In genomic region chr9:114394677-114395076, GRCm38 (mm10) we compare ENCODE assay signal across 21 mouse cellular contexts. TPM values are rescaled to one million over a fixed set of nuclear protein-coding genes. Genes with fewer than 3 reads are reported as not detected.
DNase-seq lines count a peak whose midpoint lies in the region; ATAC-seq and TF ChIP-seq lines count a peak whose summit lies in the region.
"Had no signal": no experiment of that assay in that cellular context is flagged by ENCODE, and none has a peak within 500 bp of the region (broad histone marks: within the 10 kb centered on the region; RNA-seq: fewer than 3 reads in every experiment).

No protein-coding gene starts in this region.

- no peak overlapping the region for H3K4me3 ChIP-seq in intestine, embryonic 16.5 days (ENCODE audit: low read length)
- H3K4me3 ChIP-seq in intestine, embryonic 15.5 days (replicated peaks), result no peak overlapping the region
- H3K4me3 ChIP-seq in lung, postnatal 0 days (ENCODE audit: low read depth, low read length), result no peak overlapping the region
- no peak overlapping the region for H3K4me3 ChIP-seq in midbrain, postnatal 0 days (ENCODE audit: low read depth, low read length)
- H3K4me3 ChIP-seq: forebrain, embryonic 10.5 days; heart, adult 2 months; hindbrain, embryonic 13.5 days; layer of hippocampus, adult 2 months; limb, embryonic 13.5 days; midbrain, embryonic 13.5 days had no signal

- TF ChIP-seq EP300 in lung, postnatal 0 days (IDR thresholded peaks at IDR 0.05), result no peak

- ATAC-seq in intestine, embryonic 16.5 days, result 0 out of 2 replicates have a peak, but pooled peaks have one; percentile 21
- ATAC-seq in intestine, embryonic 15.5 days, result no peak
- ATAC-seq in lung, postnatal 0 days, result no peak
- ATAC-seq in midbrain, postnatal 0 days (ENCODE audit: low FRiP score), result no peak
- ATAC-seq: CD4-positive, CD25-positive, alpha-beta regulatory T cell, adult 4 months; forebrain, postnatal 0 days; midbrain, embryonic 13.5 days had no signal

- TF ChIP-seq CTCF in lung, postnatal 0 days (IDR thresholded peaks at IDR 0.05), result no peak
- no peak for TF ChIP-seq CTCF in midbrain, postnatal 0 days (IDR thresholded peaks at IDR 0.05)

- peaks cover 2% of the 10 kb centered on the region; the same call in 1 of the 2 replicates for H3K4me1 ChIP-seq in intestine, embryonic 16.5 days (ENCODE audit: control insufficient read depth, insufficient read depth, low read length)
- 0 out of 2 replicates have a peak, but pooled peaks cover 5% of the 10 kb centered on the region for H3K4me1 ChIP-seq in intestine, embryonic 15.5 days (replicated peaks)
- no peaks in the 10 kb centered on the region for H3K4me1 ChIP-seq in lung, postnatal 0 days (ENCODE audit: insufficient read depth, low read depth, low read length)
- no peaks in the 10 kb centered on the region for H3K4me1 ChIP-seq in midbrain, postnatal 0 days (ENCODE audit: insufficient read depth, low read length)

- H3K36me3 ChIP-seq in intestine, embryonic 16.5 days (ENCODE audit: control insufficient read depth, insufficient read depth, low read length), result no peaks in the 10 kb centered on the region
- H3K36me3 ChIP-seq in intestine, embryonic 15.5 days, result no peaks in the 10 kb centered on the region
- H3K36me3 ChIP-seq in lung, postnatal 0 days (ENCODE audit: insufficient read depth, low read length), result no peaks in the 10 kb centered on the region
- no peaks in the 10 kb centered on the region for H3K36me3 ChIP-seq in midbrain, postnatal 0 days (ENCODE audit: insufficient read depth, low read length)
- H3K36me3 ChIP-seq: forebrain, embryonic 10.5 days; hindbrain, embryonic 13.5 days; limb, embryonic 13.5 days; midbrain, embryonic 13.5 days had no signal

- peak overlapping the region; percentile 63 for H3K27ac ChIP-seq in intestine, embryonic 16.5 days (ENCODE audit: low read length)
- H3K27ac ChIP-seq in intestine, embryonic 15.5 days, result no peak overlapping the region
- no peak overlapping the region for H3K27ac ChIP-seq in lung, postnatal 0 days (ENCODE audit: low read length)
- H3K27ac ChIP-seq in midbrain, postnatal 0 days (ENCODE audit: low read depth, low read length), result no peak overlapping the region
- H3K27ac ChIP-seq: forebrain, embryonic 10.5 days; heart, adult 2 months; hindbrain, embryonic 13.5 days; layer of hippocampus, adult 2 months; limb, embryonic 13.5 days; midbrain, embryonic 13.5 days; stomach, postnatal 0 days had no signal

- intact Hi-C loops in left cerebral cortex, postnatal 4 days (cut with DNase I), result no loop called here
- intact Hi-C loops in gastrocnemius, postnatal 36 days (cut with DNase I), result no loop called here

- H3K9ac ChIP-seq in intestine, embryonic 16.5 days (ENCODE audit: low read depth, low read length), result no peak overlapping the region
- no peak overlapping the region for H3K9ac ChIP-seq in intestine, embryonic 15.5 days
- H3K9ac ChIP-seq in lung, postnatal 0 days (replicated peaks; ENCODE audit: low read depth), result no peak overlapping the region
- H3K9ac ChIP-seq in midbrain, postnatal 0 days (replicated peaks; ENCODE audit: low read length, poor library complexity, severe bottlenecking), result no peak overlapping the region
- H3K9ac ChIP-seq: forebrain, postnatal 0 days; hindbrain, embryonic 13.5 days; limb, embryonic 13.5 days; midbrain, embryonic 13.5 days had no signal

- H3K9me3 ChIP-seq in intestine, embryonic 16.5 days (ENCODE audit: control insufficient read depth, low read length), result no peaks in the 10 kb centered on the region
- H3K9me3 ChIP-seq in intestine, embryonic 15.5 days, result no peaks in the 10 kb centered on the region
- no peaks in the 10 kb centered on the region for H3K9me3 ChIP-seq in lung, postnatal 0 days (ENCODE audit: low read length)
- H3K9me3 ChIP-seq in midbrain, postnatal 0 days (ENCODE audit: low read length), result no peaks in the 10 kb centered on the region
- H3K9me3 ChIP-seq: forebrain, embryonic 10.5 days; hindbrain, embryonic 13.5 days; limb, embryonic 13.5 days; midbrain, embryonic 13.5 days had no signal

- WGBS in intestine, embryonic 16.5 days, result 61% methylated on average over 8 of the region's 8 CpGs
- 72% methylated on average over 8 of the region's 8 CpGs for WGBS in intestine, embryonic 15.5 days
- 46% methylated on average over 8 of the region's 8 CpGs for WGBS in lung, postnatal 0 days
- 90% methylated on average over 8 of the region's 8 CpGs for WGBS in midbrain, postnatal 0 days

- H3K27me3 ChIP-seq in intestine, embryonic 16.5 days (replicated peaks; ENCODE audit: control insufficient read depth, insufficient read depth, low read length), result no peaks in the 10 kb centered on the region
- no peaks in the 10 kb centered on the region for H3K27me3 ChIP-seq in intestine, embryonic 15.5 days (replicated peaks)
- H3K27me3 ChIP-seq in lung, postnatal 0 days (replicated peaks; ENCODE audit: insufficient read depth, low read length), result no peaks in the 10 kb centered on the region
- H3K27me3 ChIP-seq in midbrain, postnatal 0 days (ENCODE audit: insufficient read depth, low read length), result no peaks in the 10 kb centered on the region
- H3K27me3 ChIP-seq: limb, embryonic 13.5 days had no signal

- H3K4me2 ChIP-seq in intestine, embryonic 16.5 days (ENCODE audit: low read depth, low read length), result no peak overlapping the region
- no peak overlapping the region for H3K4me2 ChIP-seq in intestine, embryonic 15.5 days (replicated peaks)
- H3K4me2 ChIP-seq in lung, postnatal 0 days (replicated peaks; ENCODE audit: low read depth, low read length), result no peak overlapping the region
- H3K4me2 ChIP-seq in midbrain, postnatal 0 days (ENCODE audit: low read depth, low read length, poor library complexity, severe bottlenecking), result no peak overlapping the region
- H3K4me2 ChIP-seq: hindbrain, embryonic 13.5 days; limb, embryonic 13.5 days; midbrain, embryonic 13.5 days had no signal

- peak; percentile 68 for DNase-seq in lung, postnatal 0 days (ENCODE audit: low spot score)
- DNase-seq in lung, adult 18-20 months, result no peak
- peak; percentile 23 for DNase-seq in induced T-regulatory cell, adult 2 months (ENCODE audit: low read depth)
- DNase-seq in left cerebral cortex, postnatal 4 days, result no peak
- DNase-seq in gastrocnemius, postnatal 36 days, result no peak
- no peak for DNase-seq in midbrain, postnatal 0 days (ENCODE audit: low spot score)
- DNase-seq: adrenal gland, postnatal 14 days; cerebellum, adult 9-10 months; forebrain, postnatal 0 days; gastrocnemius, postnatal 14 days; heart, adult 2 months; heart, postnatal 36 days had no signal

RNA-seq across cellular contexts. Expression of gene Crtap, which starts 4.2 kb away (rescaled TPM):
- 98.2 and 104 TPM in 2 replicates for polyA plus RNA-seq in intestine, embryonic 16.5 days (2015; fragmentation: Nextera tagmentation; extraction: Ambion mirVana)
- polyA plus RNA-seq in intestine, embryonic 15.5 days (2015; fragmentation: Nextera tagmentation; extraction: Ambion mirVana), result 107 and 110 TPM in 2 replicates
- polyA plus RNA-seq in lung, postnatal 0 days (2015; fragmentation: Nextera tagmentation; extraction: Ambion mirVana), result 83.8 and 84.8 TPM in 2 replicates
- 10 to 100 TPM; 13.6 to 18.3 TPM for total RNA-seq in left cerebral cortex, postnatal 4 days (2021)
- 10 to 100 TPM in 1 of 2 experiments, 1 to 10 TPM in 1; 8.8 to 11.3 TPM for total RNA-seq in gastrocnemius, postnatal 36 days (2021)
- total RNA-seq in midbrain, postnatal 0 days (2014; rRNA removed), result 12.6 and 21.4 TPM in 2 replicates
- 25.8 and 26.0 TPM in 2 replicates for polyA plus RNA-seq in midbrain, postnatal 0 days (2015; fragmentation: Nextera tagmentation; extraction: Ambion mirVana)

RNA-seq across cellular contexts. Expression of gene Glb1, which starts 6.2 kb away (rescaled TPM):
- 295 and 399 TPM in 2 replicates for polyA plus RNA-seq in intestine, embryonic 16.5 days (2015; fragmentation: Nextera tagmentation; extraction: Ambion mirVana)
- 157 and 179 TPM in 2 replicates for polyA plus RNA-seq in intestine, embryonic 15.5 days (2015; fragmentation: Nextera tagmentation; extraction: Ambion mirVana)
- 23.3 and 23.4 TPM in 2 replicates for polyA plus RNA-seq in lung, postnatal 0 days (2015; fragmentation: Nextera tagmentation; extraction: Ambion mirVana)
- total RNA-seq in left cerebral cortex, postnatal 4 days (2021), result 10 to 100 TPM; 26.7 to 30.3 TPM
- 1 to 10 TPM; 4.3 to 4.9 TPM for total RNA-seq in gastrocnemius, postnatal 36 days (2021)
- 29.6 and 38.0 TPM in 2 replicates for total RNA-seq in midbrain, postnatal 0 days (2014; rRNA removed)
- 32.1 and 35.3 TPM in 2 replicates for polyA plus RNA-seq in midbrain, postnatal 0 days (2015; fragmentation: Nextera tagmentation; extraction: Ambion mirVana)

RNA-seq across cellular contexts. Expression of gene Tmppe, which starts 6.2 kb away (rescaled TPM):
- polyA plus RNA-seq in intestine, embryonic 16.5 days (2015; fragmentation: Nextera tagmentation; extraction: Ambion mirVana), result 31.2 and 40.7 TPM in 2 replicates
- polyA plus RNA-seq in intestine, embryonic 15.5 days (2015; fragmentation: Nextera tagmentation; extraction: Ambion mirVana), result 18.3 and 22.1 TPM in 2 replicates
- 5.5 TPM in 2 replicates for polyA plus RNA-seq in lung, postnatal 0 days (2015; fragmentation: Nextera tagmentation; extraction: Ambion mirVana)
- 10 to 100 TPM; 11.1 to 11.4 TPM for total RNA-seq in left cerebral cortex, postnatal 4 days (2021)
- total RNA-seq in gastrocnemius, postnatal 36 days (2021), result 1 to 10 TPM in 1 of 2 experiments, under 1 TPM in 1; 0.84 to 1.5 TPM
- total RNA-seq in midbrain, postnatal 0 days (2014; rRNA removed), result 6.4 and 6.6 TPM in 2 replicates
- polyA plus RNA-seq in midbrain, postnatal 0 days (2015; fragmentation: Nextera tagmentation; extraction: Ambion mirVana), result 6.4 and 7.4 TPM in 2 replicates

Comparison
In these comparisons a context has a peak if more than half of its experiments do, and no peak if none do; other contexts are left out.
1. DNase-seq: peak in lung, postnatal 0 days (single experiment) and induced T-regulatory cell, adult 2 months (single experiment); none in lung, adult 18-20 months (0 of 2), left cerebral cortex, postnatal 4 days (single experiment), gastrocnemius, postnatal 36 days (0 of 2) and midbrain, postnatal 0 days (single experiment).